Mouse (Mus musculus) ES-Bruce4 (cell line): ENCODE measurements around the gene Ccr7. TPM values are rescaled to one million over a fixed set of nuclear protein-coding genes. Genes with fewer than 3 reads are reported as not detected.

Source experiments
- H3K27ac ChIP-seq: 2 replicates; pipeline ENCODE4 v1.5.1; 2012; ENCODE audit warnings: low read length, inconsistent platforms; ENCODE audit not compliant: insufficient read depth
- H3K27me3 ChIP-seq: 2 replicates; pipeline ENCODE4 v1.6.1; 2012; ENCODE audit warnings: mild to moderate bottlenecking, low read length, inconsistent platforms; ENCODE audit not compliant: control insufficient read depth, poor library complexity, insufficient read depth, severe bottlenecking
- H3K36me3 ChIP-seq: 2 replicates; pipeline ENCODE4 v1.6.1; 2012; ENCODE audit warnings: inconsistent platforms, mild to moderate bottlenecking, low read length, moderate library complexity; ENCODE audit not compliant: control insufficient read depth, poor library complexity, insufficient read depth, severe bottlenecking
- H3K4me1 ChIP-seq: one replicate; pipeline ENCODE4 v1.8.1; 2011; ENCODE audit warnings: low read length; ENCODE audit not compliant: control insufficient read depth, insufficient read depth
- H3K4me3 ChIP-seq: 2 replicates; pipeline ENCODE4 v1.5.1; 2011; ENCODE audit warnings: low read depth, mild to moderate bottlenecking, low read length
- H3K9ac ChIP-seq: 2 replicates; pipeline ENCODE4 v1.6.1; 2012; ENCODE audit warnings: low read depth, mild to moderate bottlenecking, inconsistent platforms; ENCODE audit not compliant: poor library complexity, severe bottlenecking
- H3K9me3 ChIP-seq: replicated peaks from 2 replicates; pipeline ENCODE4 v1.6.1; 2012; ENCODE audit warnings: mild to moderate bottlenecking, low read length, inconsistent platforms; ENCODE audit not compliant: control insufficient read depth, poor library complexity, insufficient read depth, severe bottlenecking
- CTCF ChIP-seq: IDR thresholded peaks from one replicate; pipeline ENCODE4 v1.8.1; 2011; ENCODE audit warnings: low read depth, low read length
- EP300 ChIP-seq: IDR thresholded peaks from 2 replicates; pipeline ENCODE4 v1.6.1; 2011; ENCODE audit warnings: low read depth, low read length; ENCODE audit not compliant: insufficient read depth
- POLR2A ChIP-seq: IDR thresholded peaks from one replicate; pipeline ENCODE4 v1.8.1; 2011; ENCODE audit warnings: low read length; ENCODE audit not compliant: insufficient read depth
- polyA plus RNA-seq: library from polyadenylated mRNA; stranded (reverse); fragments of >200 nt; gene quantifications from 2 replicates; pipeline ENCODE4 v1.2.4, GENCODE M21; 2011; ENCODE audit warnings: low read depth; ENCODE audit not compliant: missing spikeins, insufficient read depth, insufficient read length

The Ccr7 gene
- polyA plus RNA-seq, 1 experiment: not detected

- H3K9me3 ChIP-seq: no peaks in the 10 kb centered on the region
- TF ChIP-seq POLR2A (no peak), CTCF (no peak), EP300 (no peak)
- no peak overlapping the region for H3K9ac ChIP-seq
- H3K4me1 ChIP-seq: peaks cover 14% of the 10 kb centered on the region
- H3K4me3 ChIP-seq: no peak overlapping the region
- no peaks in the 10 kb centered on the region for H3K36me3 ChIP-seq
- no peaks in the 10 kb centered on the region for H3K27me3 ChIP-seq
- H3K27ac ChIP-seq: no peak overlapping the region
Measured at GRCm38 (mm10) chr11:99130736-99131462, 24.0 kb downstream of the Ccr7 start.

- Histone ChIP-seq H3K36me3 (no peaks in the 10 kb centered on the region), H3K9me3 (no peaks in the 10 kb centered on the region), H3K9ac (no peak overlapping the region), H3K4me3 (no peak overlapping the region), H3K27me3 (no peaks in the 10 kb centered on the region), H3K27ac (no peak overlapping the region), H3K4me1 (peaks cover 4% of the 10 kb centered on the region)
- TF ChIP-seq EP300 (no peak), CTCF (no peak), POLR2A (no peak)
Measured at GRCm38 (mm10) chr11:99129287-99129686, 25.6 kb downstream of the Ccr7 start.

- Histone ChIP-seq H3K9ac (no peak overlapping the region), H3K4me1 (peaks cover 2% of the 10 kb centered on the region), H3K27me3 (no peaks in the 10 kb centered on the region), H3K36me3 (no peaks in the 10 kb centered on the region), H3K27ac (no peak overlapping the region), H3K9me3 (no peaks in the 10 kb centered on the region), H3K4me3 (no peak overlapping the region)
- TF ChIP-seq EP300 (no peak), CTCF (no peak), POLR2A (no peak)
Measured at GRCm38 (mm10) chr11:99127785-99128682, 26.8 kb downstream of the Ccr7 start.

- TF ChIP-seq EP300: no peak
- TF ChIP-seq CTCF: no peak
- TF ChIP-seq POLR2A: no peak
- Histone ChIP-seq H3K27me3 (no peaks in the 10 kb centered on the region), H3K4me3 (no peak overlapping the region), H3K9me3 (no peaks in the 10 kb centered on the region), H3K36me3 (no peaks in the 10 kb centered on the region), H3K4me1 (peaks cover 2% of the 10 kb centered on the region), H3K9ac (no peak overlapping the region), H3K27ac (no peak overlapping the region)
Measured at GRCm38 (mm10) chr11:99126482-99127253, 28.2 kb downstream of the Ccr7 start.

- Histone ChIP-seq H3K9me3 (no peaks in the 10 kb centered on the region), H3K9ac (no peak overlapping the region), H3K36me3 (no peaks in the 10 kb centered on the region), H3K4me3 (no peak overlapping the region), H3K27me3 (no peaks in the 10 kb centered on the region), H3K27ac (no peak overlapping the region), H3K4me1 (no peaks in the 10 kb centered on the region)
- no peak for TF ChIP-seq EP300
- TF ChIP-seq POLR2A: no peak
- no peak for TF ChIP-seq CTCF
Measured at GRCm38 (mm10) chr11:99124635-99125029, 30.2 kb downstream of the Ccr7 start.
